Mouse (Mus musculus) embryo, embryonic 11 days (tissue): ENCODE measurements at regions not wholly inside any gene's neighbourhood (a gene's known extent, or its start where the extent isn't known, plus 50 kb on each side); places are given as distances from the start of the nearest gene placed in this dataset.

Experiments used
- DNase-seq: peaks from one replicate; pipeline ENCODE4 v3.0.0-alpha.2; 2015

GRCm38 (mm10) chr15:94049638-94050273 is 415.5 kb downstream of the Adamts20 start:
- DNase-seq = no peak

GRCm38 (mm10) chr15:94046186-94046585 is 419.0 kb downstream of the Adamts20 start:
- DNase-seq = no peak

- DNase-seq = no peak
Observed at GRCm38 (mm10) chr15:94045131-94045756, 420.0 kb downstream of the Adamts20 start.

- DNase-seq = no peak
Observed at GRCm38 (mm10) chr15:94032957-94033356, 432.3 kb downstream of the Adamts20 start.

- peak; percentile 56 for DNase-seq
Observed at GRCm38 (mm10) chr15:94025996-94026696, 430.5 kb upstream of the Prickle1 start.

GRCm38 (mm10) chr15:94025239-94025971 is 429.7 kb upstream of the Prickle1 start:
- DNase-seq = peak; percentile 65

- DNase-seq = peak; percentile 5
Observed at GRCm38 (mm10) chr15:94024806-94025205, 429.1 kb upstream of the Prickle1 start.

- peak; percentile 7 for DNase-seq
Observed at GRCm38 (mm10) chr15:94024126-94024730, 428.5 kb upstream of the Prickle1 start.

GRCm38 (mm10) chr15:94023501-94023900 is 427.8 kb upstream of the Prickle1 start:
- DNase-seq = no peak

- no peak for DNase-seq
Observed at GRCm38 (mm10) chr15:94017814-94018213, 422.1 kb upstream of the Prickle1 start.

GRCm38 (mm10) chr15:94011499-94011898 is 415.8 kb upstream of the Prickle1 start:
- DNase-seq = no peak

- no peak for DNase-seq
Observed at GRCm38 (mm10) chr15:94006082-94006481, 410.4 kb upstream of the Prickle1 start.

- peak; percentile 48 for DNase-seq
Observed at GRCm38 (mm10) chr15:94004911-94005310, 409.2 kb upstream of the Prickle1 start.

- no peak for DNase-seq
Observed at GRCm38 (mm10) chr15:94003145-94003544, 407.5 kb upstream of the Prickle1 start.

- DNase-seq = no peak
Observed at GRCm38 (mm10) chr15:93994542-93994941, 398.9 kb upstream of the Prickle1 start.

- DNase-seq = no peak
Observed at GRCm38 (mm10) chr15:93990139-93990538, 394.4 kb upstream of the Prickle1 start.

GRCm38 (mm10) chr15:93988367-93988766 is 392.7 kb upstream of the Prickle1 start:
- DNase-seq = no peak

GRCm38 (mm10) chr15:93986631-93987429 is 391.1 kb upstream of the Prickle1 start:
- DNase-seq = no peak

- DNase-seq = no peak
Observed at GRCm38 (mm10) chr15:93982091-93982490, 386.4 kb upstream of the Prickle1 start.

- no peak for DNase-seq
Observed at GRCm38 (mm10) chr15:93977494-93977893, 381.8 kb upstream of the Prickle1 start.

- no peak for DNase-seq
Observed at GRCm38 (mm10) chr15:93974727-93975126, 379.0 kb upstream of the Prickle1 start.

- peak; percentile 33 for DNase-seq
Observed at GRCm38 (mm10) chr15:93972979-93973378, 377.3 kb upstream of the Prickle1 start.
